Mouse (Mus musculus) urinary bladder, postnatal 4 days (tissue): Measurements from ENCODE around the gene Gm20695.

ENCODE experiments used
- DNase-seq, 2 experiments: peaks; one replicate each; pipeline ENCODE4 v3.0.0; 2021 to 2022; ENCODE audit warnings: low spot score in 2 of 2

Gm20695 gene

DNA sequence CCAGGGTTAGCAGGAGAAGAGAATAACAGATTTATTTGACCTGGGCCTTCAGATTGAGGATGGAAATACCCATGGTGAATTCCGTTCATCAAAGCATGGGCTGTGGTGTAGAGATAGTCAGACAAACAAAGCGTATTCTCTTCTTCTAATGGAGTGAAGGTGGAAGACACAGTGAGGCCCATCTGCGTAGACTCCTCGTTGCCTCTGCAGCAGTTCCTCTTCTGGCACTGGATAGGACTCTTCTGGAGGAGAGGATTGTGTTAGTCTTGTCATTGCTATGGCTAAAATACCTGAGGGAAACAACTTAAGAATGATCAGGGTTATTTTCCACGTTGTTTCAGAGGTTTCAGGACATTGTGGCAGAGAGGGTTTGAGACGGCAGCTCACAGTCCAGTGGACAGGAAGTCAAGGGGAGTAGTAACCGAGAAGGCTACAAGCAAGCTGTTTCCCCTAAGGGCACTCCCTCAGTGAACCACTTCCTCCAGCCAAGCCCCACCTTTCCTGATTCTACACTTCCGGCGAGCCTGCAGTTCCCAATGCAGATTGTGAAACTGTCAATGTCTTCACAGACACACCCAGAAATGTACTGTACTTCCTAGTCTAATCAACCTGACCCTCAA, 10.8 kb downstream of the Gm20695 start:
- peak in 1 of 2 experiments; percentile 28 for DNase-seq

DNA sequence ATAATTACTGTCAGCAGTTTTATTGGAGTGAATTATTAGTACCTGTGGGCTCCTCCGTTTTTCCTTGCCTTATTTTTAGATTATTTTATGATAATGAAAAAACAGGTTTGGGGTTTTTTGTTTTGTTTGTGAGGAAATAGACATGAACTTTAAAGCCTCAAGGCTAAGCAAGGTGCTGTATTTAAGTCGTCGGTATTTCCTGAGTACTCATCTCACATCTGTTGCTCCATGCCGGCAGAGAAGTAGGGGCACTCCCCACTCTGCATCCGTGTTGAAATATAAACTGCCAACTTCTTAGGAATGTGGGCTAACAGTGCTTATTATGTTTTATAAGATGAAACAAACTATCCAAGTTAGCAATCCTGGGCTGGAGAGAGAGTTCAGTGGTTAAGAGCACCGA, 11.6 kb downstream of the Gm20695 start:
- DNase-seq, result no peak

DNA sequence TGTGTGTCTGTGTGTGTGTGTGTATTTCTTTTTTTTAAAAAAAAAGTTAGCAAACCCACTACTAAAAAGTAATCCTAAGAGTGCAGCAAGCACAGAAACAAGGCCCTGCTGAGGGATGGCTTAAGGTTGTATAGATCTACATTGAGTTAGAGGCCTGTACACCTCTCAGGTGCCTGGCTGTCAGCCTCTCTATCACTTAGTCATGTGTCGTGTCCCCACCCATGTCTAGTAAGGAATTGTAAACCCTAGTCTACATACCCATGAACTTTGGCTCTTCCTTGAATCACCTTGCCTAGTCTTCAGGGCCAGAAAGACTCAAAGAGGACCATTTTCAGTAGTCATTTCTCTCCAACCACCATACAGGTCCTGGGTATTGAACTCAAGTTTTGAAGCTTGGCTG, 12.1 kb downstream of the Gm20695 start:
- DNase-seq, result no peak

DNA sequence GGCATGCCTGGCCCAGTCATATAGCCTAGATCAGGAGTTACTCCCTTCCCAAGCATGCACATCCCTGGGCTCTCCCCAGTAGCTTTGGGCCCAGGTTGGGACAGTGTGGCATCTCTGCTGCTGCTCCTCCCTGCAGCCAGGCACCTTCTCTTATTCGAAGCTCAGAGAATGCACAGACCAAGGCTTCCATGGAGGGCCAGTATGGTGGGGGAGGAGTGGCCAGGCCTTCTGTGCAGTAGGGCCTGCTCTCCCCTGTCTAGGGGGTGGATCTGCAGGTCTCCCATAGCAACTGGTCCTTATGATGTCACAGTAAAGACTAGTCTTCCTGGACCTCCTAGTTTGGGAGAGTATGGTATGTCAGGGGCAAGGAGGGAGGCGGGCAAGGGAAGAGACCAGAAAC, 23.0 kb downstream of the Gm20695 start:
- DNase-seq, result no peak

DNA sequence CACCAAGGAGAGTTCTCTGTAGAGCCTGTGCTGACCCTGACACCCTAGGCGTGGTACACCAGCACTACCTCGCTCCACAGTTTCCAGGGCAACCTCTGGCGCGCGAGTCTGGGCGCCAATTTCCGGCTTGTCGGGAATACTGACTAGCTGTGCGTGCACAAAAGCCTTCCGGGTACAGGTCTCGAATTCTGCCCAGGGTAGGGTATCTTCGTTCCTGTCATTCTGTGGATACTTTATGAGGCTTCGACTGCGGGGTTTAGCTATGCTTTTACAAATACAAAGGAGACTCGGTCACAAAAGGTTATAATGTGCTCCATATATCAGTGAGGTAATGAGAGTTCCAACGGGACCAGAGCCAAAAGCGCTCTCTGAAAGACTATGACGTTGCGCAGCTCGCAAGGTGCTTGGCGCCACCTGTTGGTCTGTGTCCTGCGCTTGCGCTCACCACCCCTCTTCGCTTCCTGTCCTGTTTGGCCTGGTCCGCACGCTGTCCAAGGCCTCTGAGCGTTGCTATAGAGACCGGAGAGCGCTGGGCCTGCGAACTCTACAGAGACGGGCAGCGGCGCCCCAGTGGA, 24.2 kb downstream of the Gm20695 start, which contains the start of the genes 1700037C18Rik and Cluap1:
Gene 1700037C18Rik (minus strand): TSS at position 153 of the 575 bp plus-strand sequence.
Gene Cluap1 (plus strand): TSS at position 265 of the 575 bp plus-strand sequence.
- DNase-seq, result peak; percentile 87 to 90

DNA sequence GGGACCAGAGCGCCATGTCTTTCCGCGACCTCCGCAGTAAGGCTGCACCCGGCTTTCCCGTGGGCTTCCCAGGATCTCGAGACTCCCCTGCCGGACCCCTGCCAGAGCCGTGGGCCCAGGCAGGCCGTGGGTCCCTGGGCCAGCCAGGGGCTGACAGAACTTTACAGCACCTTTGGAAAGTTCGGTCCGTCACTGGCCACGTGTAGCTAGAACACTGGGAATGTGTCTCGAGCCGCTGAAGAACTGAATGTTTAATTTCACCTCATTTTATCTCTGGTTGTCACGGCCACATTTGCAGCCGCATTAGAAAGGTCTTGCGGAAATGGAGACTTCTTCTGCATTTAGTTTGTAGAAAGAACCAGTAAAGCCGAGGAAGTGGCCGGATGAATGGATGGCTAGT, 24.7 kb downstream of the Gm20695 start:
- no peak for DNase-seq

DNA sequence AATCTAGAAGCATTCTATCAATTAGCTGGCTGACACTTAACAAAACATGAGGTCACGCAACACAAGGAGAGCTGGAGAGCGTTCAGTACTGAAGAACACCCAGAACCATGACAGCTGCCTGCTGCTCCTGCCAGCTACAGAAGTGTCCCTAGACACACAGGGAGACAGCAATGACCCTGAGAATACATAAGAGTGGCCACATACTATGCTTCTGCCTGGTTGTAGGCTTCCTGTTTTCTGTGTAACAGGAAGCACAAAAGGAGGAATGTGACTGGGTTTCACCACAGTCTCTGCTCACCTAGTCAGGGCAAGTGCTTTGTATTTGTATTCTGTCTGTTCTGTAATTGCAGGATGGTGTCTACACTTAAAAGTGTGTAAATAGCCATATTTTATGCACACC, 36.3 kb downstream of the Gm20695 start:
- DNase-seq, result no peak

DNA sequence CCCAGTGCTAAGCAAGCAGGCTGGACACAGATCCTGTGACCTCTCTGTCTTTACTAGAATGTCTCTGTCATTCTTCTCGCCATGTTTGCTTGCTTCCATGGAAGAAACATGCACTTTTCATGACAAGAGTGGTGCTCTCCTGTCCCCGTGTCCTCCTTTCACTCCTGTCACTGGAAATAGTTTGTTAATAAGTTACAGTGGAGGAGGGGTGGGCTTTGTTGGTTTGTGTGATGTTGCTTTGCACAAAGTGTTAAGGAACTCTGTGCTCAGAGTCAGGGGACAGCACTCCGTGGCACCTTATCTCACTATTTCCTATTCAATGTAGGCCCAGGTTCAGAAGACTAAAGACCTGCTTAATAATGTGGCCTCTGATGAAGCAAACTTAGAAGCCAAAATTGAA, 39.1 kb downstream of the Gm20695 start:
- DNase-seq, result no peak

DNA sequence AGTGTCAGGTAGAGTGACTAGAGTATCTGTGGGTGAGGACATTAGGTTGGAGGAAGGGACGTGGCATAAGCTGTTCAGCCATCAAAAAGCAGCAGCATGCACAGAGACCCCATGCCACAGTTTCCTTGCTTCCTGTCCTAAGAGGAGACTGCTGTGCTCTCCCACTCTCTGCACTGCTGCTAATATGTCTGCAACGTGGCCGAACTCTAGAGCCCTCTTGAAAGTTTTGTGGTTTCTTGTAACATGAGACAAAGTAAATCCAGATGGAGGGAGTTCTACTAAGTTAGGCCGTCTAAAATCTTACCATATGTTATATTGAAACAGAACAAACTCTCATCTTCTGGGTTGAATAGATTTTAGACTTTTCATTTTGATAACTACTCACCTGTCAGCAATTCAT, 39.5 kb downstream of the Gm20695 start:
- DNase-seq, result no peak

DNA sequence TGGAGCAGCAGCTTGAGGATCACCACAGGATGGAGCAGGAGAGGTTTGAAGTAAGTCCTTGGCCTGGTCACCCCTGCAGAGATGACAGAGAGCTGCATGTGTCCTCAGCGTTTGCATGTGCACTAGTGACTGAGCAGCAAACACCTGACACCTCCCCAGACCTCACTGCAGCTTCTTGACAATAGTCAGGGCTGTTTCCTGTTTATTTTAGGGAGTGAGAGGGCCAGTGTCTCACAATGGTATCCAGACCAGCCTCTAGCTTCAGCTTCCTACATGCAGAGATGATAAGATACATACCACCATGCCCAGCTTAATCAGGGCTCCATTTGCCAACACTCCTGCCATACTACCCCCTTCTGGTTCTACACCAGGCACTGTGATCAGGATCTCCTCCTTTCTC, 44.1 kb downstream of the Gm20695 start:
- no peak for DNase-seq

DNA sequence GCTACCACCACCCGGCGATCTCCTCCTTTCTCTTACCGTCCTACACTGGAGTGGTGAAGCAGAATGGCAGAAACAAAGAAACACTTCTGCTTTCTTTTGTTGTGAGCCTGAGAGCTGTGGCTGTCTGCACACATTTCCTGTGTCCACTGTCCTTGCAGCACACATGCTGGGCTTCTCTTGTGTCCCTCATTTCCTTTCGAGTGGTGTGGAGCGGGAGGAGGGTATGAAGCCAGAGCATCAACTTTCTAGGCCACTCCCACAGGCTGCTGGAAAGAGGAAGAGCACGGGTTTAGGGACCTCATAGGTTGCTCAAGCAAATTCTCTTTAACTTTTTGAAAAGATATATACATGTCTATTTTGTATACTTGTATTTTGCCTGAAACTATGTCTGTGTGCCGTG, 44.7 kb downstream of the Gm20695 start:
- no peak for DNase-seq

DNA sequence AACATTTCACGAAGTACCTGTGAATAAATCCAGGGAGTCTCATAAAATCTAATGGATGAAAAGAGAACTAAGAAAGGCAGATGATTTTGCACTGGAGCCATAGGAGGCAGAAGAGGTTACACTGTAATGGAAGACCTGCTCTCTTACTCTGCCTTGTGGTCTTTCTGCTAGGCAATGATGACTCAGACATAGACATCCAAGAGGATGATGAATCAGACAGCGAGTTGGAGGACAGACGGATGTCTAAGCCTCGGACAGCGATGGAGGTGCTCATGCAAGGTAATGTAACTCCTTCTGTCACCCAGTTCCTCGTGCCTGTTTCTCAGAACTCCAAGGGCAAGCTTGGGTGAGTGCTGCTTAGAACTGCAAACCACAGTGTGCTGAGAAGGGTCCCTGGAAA, 49.1 kb downstream of the Gm20695 start:
- DNase-seq, result no peak

DNA sequence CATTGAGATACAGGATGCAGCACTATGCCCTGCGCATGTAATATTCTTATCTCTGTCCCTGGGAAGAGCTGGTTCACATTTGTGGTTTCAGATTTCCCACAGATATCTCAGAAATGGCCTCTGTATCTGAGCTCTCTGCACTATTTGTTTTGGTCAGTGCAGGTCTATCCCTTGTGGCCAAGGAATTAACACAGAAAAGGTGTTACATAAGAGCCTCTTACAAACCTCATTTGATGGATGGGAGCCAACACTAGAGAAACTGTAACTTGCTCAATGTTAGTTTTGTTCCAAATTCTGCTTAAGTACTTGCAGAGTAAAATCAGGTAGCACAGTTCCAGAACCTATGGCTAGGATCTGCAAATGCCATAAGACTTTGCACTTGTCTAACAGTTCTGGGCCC, 49.6 kb downstream of the Gm20695 start:
- no peak for DNase-seq

DNA sequence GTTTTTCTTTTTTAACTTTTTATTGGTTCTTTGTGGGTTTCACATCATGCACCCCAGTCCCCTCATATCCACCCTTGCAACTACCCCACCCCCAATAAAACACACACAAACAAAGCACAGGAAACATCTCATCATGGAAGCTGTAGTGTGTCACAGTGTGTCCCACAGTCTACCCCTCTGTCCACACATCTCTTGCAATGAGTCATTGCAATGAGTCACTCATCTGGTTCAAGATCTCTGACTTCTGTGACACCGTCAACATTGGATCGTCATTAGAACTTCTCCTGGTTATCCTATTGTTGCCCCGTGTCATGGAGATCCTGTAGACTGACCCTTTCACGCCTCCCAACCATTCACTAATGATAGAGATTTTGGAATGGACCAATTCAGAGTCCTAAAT, 50.3 kb downstream of the Gm20695 start:
- DNase-seq, result no peak

DNA sequence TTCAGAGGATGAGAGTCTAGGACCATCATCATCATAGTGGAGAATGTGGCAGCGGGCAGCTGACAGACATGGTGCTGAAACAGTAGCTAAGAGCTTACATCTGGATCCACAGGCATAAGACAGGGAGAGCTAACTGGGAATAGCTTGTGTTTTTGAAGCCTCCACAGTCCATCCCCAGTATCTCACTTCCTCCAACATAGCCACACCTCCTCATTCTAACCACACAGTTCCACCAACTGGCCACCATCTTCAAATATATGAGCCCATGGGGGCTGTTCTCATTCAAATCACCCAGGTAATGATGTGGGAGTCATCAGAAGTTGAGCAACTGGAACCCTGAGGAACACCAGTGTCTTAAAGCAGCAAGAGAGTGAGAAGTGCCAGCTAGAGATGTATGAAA, 66.7 kb downstream of the Gm20695 start:
- DNase-seq, result no peak

DNA sequence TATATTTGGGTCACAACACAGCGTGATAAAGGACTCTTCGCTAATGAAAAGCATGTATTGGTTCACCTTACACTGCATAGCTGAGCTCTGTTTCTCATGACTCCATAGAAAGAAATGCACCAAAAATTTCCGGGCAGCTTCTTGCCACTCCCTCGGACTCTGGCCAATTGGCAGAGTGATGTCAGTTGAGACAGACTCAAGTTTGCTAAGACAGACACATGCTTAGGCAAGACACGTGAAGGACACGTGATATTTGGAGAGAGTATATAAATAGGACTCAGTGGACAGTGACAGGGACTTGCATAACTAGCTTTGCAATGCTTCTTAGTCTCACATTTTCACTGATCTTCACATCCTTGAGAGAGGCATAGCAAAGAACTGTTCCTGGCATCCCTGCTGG, 71.9 kb downstream of the Gm20695 start:
- no peak for DNase-seq

DNA sequence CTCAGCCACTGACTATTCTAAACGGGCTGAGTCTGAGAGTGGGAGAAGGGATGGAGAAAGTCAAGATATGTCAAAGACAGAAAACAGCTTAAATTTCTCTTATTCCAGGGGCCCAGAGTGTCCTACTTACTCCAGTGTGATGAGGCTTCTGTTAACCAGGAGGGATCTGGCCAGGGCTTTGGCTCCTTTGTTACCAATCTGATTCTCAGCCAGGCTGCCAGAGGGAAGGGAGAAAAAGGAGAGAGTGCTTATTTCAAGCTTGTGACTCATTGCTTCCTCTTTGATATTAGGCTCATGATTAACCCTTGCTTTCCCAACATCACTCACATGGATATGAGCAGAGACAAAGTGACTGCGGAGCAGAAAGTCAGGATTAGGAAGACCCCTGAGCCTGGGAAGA, 74.8 kb downstream of the Gm20695 start:
- DNase-seq, result no peak

DNA sequence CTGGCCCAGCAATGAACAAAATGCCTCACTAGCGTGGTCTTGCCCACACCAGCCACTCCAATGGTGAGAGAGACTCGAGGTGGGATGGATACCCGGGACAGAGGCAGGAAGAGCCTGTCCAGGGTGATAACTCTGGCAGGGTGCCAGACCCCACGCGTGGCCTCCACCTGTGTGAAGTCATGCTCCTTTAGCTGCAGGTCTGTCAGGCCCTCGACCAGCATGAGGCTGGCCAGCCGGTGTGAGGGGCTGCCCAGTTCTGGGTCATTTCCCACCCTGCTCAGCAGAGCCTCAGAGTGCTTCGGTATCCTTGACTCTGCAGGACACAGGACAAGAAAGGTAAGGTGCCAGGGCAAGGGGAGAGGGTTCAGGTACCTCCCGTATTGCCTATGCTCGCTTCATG, 80.5 kb downstream of the Gm20695 start:
- DNase-seq, result no peak

DNA sequence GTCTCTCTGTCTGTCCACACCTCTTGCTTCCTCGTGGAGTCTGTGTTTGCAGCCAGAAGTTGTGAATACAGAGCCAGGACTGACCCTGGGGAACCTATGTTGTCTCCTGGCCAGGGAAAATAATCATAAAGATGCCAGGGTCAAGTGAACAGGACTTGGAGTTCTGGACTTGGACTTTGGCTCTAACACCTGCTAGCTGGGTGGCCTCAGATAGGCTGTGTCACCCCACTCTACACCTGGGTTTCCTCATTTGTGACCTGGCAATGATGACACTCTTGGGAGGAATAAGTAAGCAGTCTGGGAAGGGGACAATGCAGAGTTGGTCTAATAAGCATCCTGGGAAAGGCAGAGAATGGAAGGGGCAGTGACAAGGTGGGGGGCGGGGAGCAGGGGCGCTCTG, 81.1 kb downstream of the Gm20695 start:
- DNase-seq, result no peak
